Mouse (Mus musculus) CH12.LX (cell line): Measurements from ENCODE around the gene Sept10. TPM values are rescaled to one million over a fixed set of nuclear protein-coding genes. Genes with fewer than 3 reads are reported as not detected.
A peak's percentile ranks its signal among the peaks of the same experiment; 100 is the strongest.

Source experiments
- DNase-seq: peaks from one replicate; pipeline ENCODE4 v3.0.0-alpha.2; 2013; ENCODE audit errors: extremely low read depth
- H3K27ac ChIP-seq: 2 replicates; pipeline ENCODE4 v1.5.1; 2012; ENCODE audit warnings: low read depth, mild to moderate bottlenecking, control low read depth, moderate library complexity; ENCODE audit not compliant: insufficient read depth
- H3K27me3 ChIP-seq: replicated peaks from 2 replicates; pipeline ENCODE3; 2012; ENCODE audit warnings: inconsistent platforms
- H3K36me3 ChIP-seq, 2 experiments: replicated peaks in 1 of 2; 2 replicates each; pipeline versions ENCODE3 to v1.6.1; 2012; ENCODE audit warnings: inconsistent platforms in 1 of 2, low read length in 1 of 2, mild to moderate bottlenecking in 1 of 2, mixed read lengths in 1 of 2, moderate library complexity in 1 of 2; ENCODE audit not compliant: control insufficient read depth in 1 of 2, insufficient read depth in 1 of 2
- H3K4me1 ChIP-seq, 2 experiments: 2 replicates each; pipeline ENCODE4 v1.6.1; 2012; ENCODE audit warnings: inconsistent platforms in 1 of 2, moderate library complexity in 1 of 2; ENCODE audit not compliant: insufficient read depth in 2 of 2, control insufficient read depth in 1 of 2
- H3K4me2 ChIP-seq: 2 replicates; pipeline ENCODE4 v1.6.1; 2012; ENCODE audit warnings: low read depth, mild to moderate bottlenecking, control low read depth; ENCODE audit not compliant: poor library complexity, insufficient read depth, severe bottlenecking
- H3K4me3 ChIP-seq, 3 experiments: fragments of 150-350 bp in 1 of 3; sonication (generic) in 1 of 3; replicated peaks in 1 of 3; 2 replicates each; pipeline versions ENCODE3 to v1.5.1; 2011 to 2012; ENCODE audit warnings: low read depth in 2 of 3, low read length in 2 of 3, mild to moderate bottlenecking in 2 of 3, moderate library complexity in 2 of 3, control low read depth in 1 of 3, improper control_type of control experiment in 1 of 3, inconsistent platforms in 1 of 3, mixed read lengths in 1 of 3; ENCODE audit not compliant: poor library complexity in 1 of 3
- H3K79me2 ChIP-seq: replicated peaks from 2 replicates; pipeline ENCODE4 v1.6.1; 2012; ENCODE audit warnings: mild to moderate bottlenecking, moderate library complexity; ENCODE audit not compliant: control insufficient read depth, poor library complexity, insufficient read depth, severe bottlenecking; ENCODE audit errors: extremely low read depth
- H3K9ac ChIP-seq: 2 replicates; pipeline ENCODE4 v1.6.1; 2012; ENCODE audit warnings: low read depth, mild to moderate bottlenecking, control low read depth, moderate library complexity; ENCODE audit not compliant: insufficient read depth
- H3K9me3 ChIP-seq: replicated peaks from 2 replicates; pipeline ENCODE3; 2012; ENCODE audit warnings: low read length, inconsistent platforms, mixed read lengths
- BHLHE40 ChIP-seq: IDR thresholded peaks from 2 replicates; pipeline ENCODE4 v1.6.1; 2011; ENCODE audit warnings: mild to moderate bottlenecking, low read depth, low read length, improper control_type of control experiment
- CHD1 ChIP-seq: IDR thresholded peaks from 2 replicates; pipeline ENCODE4 v1.6.1; 2012; ENCODE audit warnings: low read depth, low read length, improper control_type of control experiment, inconsistent platforms
- CHD2 ChIP-seq: IDR thresholded peaks from 2 replicates; pipeline ENCODE4 v1.6.1; 2011; ENCODE audit warnings: low read length, improper control_type of control experiment
- CTCF ChIP-seq, 2 experiments: IDR thresholded peaks in 1 of 2; conservative IDR thresholded peaks in 1 of 2; 2 replicates each; pipeline ENCODE4 v1.5.1; 2011 to 2012; ENCODE audit warnings: low read depth in 2 of 2, low read length in 2 of 2, improper control_type of control experiment in 1 of 2, inconsistent platforms in 1 of 2, mild to moderate bottlenecking in 1 of 2, moderate library complexity in 1 of 2
- E2F4 ChIP-seq: IDR thresholded peaks from 2 replicates; pipeline ENCODE4 v1.6.1; 2011; ENCODE audit warnings: low read depth, low read length, improper control_type of control experiment; ENCODE audit not compliant: insufficient replicate concordance
- ELF1 ChIP-seq: IDR thresholded peaks from 2 replicates; pipeline ENCODE4 v1.6.1; 2014; ENCODE audit warnings: low read depth, mild to moderate bottlenecking, inconsistent platforms, low read length, improper control_type of control experiment
- EP300 ChIP-seq: IDR thresholded peaks from 2 replicates; pipeline ENCODE4 v1.6.1; 2011; ENCODE audit warnings: low read length, improper control_type of control experiment
- ETS1 ChIP-seq: conservative IDR thresholded peaks from 2 replicates; pipeline ENCODE4 v1.6.1; 2012; ENCODE audit warnings: low read depth, mild to moderate bottlenecking, inconsistent platforms, low read length, improper control_type of control experiment, moderate library complexity
- GABPA ChIP-seq: IDR thresholded peaks from 2 replicates; pipeline ENCODE4 v1.6.1; 2012; ENCODE audit warnings: low read depth, low read length, improper control_type of control experiment, inconsistent platforms; ENCODE audit not compliant: insufficient replicate concordance
- HCFC1 ChIP-seq: IDR thresholded peaks from 2 replicates; pipeline ENCODE4 v1.6.1; 2012; ENCODE audit warnings: low read depth, mild to moderate bottlenecking, inconsistent platforms, low read length, improper control_type of control experiment
- IRF4 ChIP-seq: IDR thresholded peaks from 2 replicates; pipeline ENCODE4 v1.6.1; 2014; ENCODE audit warnings: low read depth, mild to moderate bottlenecking, inconsistent platforms, low read length, improper control_type of control experiment
- JUN ChIP-seq: IDR thresholded peaks from 2 replicates; pipeline ENCODE4 v1.6.1; 2011; ENCODE audit warnings: low read depth, mild to moderate bottlenecking, low read length, improper control_type of control experiment, moderate library complexity; ENCODE audit not compliant: insufficient read depth
- JUND ChIP-seq: conservative IDR thresholded peaks from 2 replicates; pipeline ENCODE4 v1.6.1; 2011; ENCODE audit warnings: low read depth, low read length, improper control_type of control experiment
- MAX ChIP-seq: IDR thresholded peaks from 2 replicates; pipeline ENCODE4 v1.6.1; 2011; ENCODE audit warnings: low read length, improper control_type of control experiment
- MAZ ChIP-seq: IDR thresholded peaks from 2 replicates; pipeline ENCODE4 v1.6.1; 2012; ENCODE audit warnings: low read depth, mild to moderate bottlenecking, inconsistent platforms, low read length, improper control_type of control experiment, moderate library complexity
- MXI1 ChIP-seq: IDR thresholded peaks from 2 replicates; pipeline ENCODE4 v1.6.1; 2011; ENCODE audit warnings: mild to moderate bottlenecking, low read depth, low read length, improper control_type of control experiment
- MYC ChIP-seq: IDR thresholded peaks from 2 replicates; pipeline ENCODE4 v1.6.1; 2011; ENCODE audit warnings: low read depth, mild to moderate bottlenecking, improper control_type of control experiment, low read length
- POLR2A ChIP-seq: IDR thresholded peaks from 2 replicates; pipeline ENCODE4 v1.6.1; 2011; ENCODE audit warnings: low read depth, mild to moderate bottlenecking, improper control_type of control experiment, low read length
- POLR2AphosphoS2 ChIP-seq: IDR thresholded peaks from 2 replicates; pipeline ENCODE4 v1.6.1; 2011; ENCODE audit warnings: low read depth, low read length, improper control_type of control experiment
- RAD21 ChIP-seq: IDR thresholded peaks from 2 replicates; pipeline ENCODE4 v1.6.1; 2011; ENCODE audit warnings: low read depth, mild to moderate bottlenecking, low read length, improper control_type of control experiment, moderate library complexity
- SIN3A ChIP-seq: IDR thresholded peaks from 2 replicates; pipeline ENCODE4 v1.6.1; 2012; ENCODE audit warnings: low read length, improper control_type of control experiment, inconsistent platforms
- SMC3 ChIP-seq: IDR thresholded peaks from 2 replicates; pipeline ENCODE4 v1.6.1; 2011; ENCODE audit warnings: low read depth, low read length, improper control_type of control experiment
- TBP ChIP-seq: conservative IDR thresholded peaks from 2 replicates; pipeline ENCODE4 v1.6.1; 2011; ENCODE audit warnings: low read depth, low read length, improper control_type of control experiment
- TCF12 ChIP-seq: IDR thresholded peaks from 2 replicates; pipeline ENCODE4 v1.6.1; 2014; ENCODE audit warnings: low read depth, mild to moderate bottlenecking, inconsistent platforms, low read length, improper control_type of control experiment
- ZC3H11A ChIP-seq: IDR thresholded peaks from 2 replicates; pipeline ENCODE4 v1.6.1; 2012; ENCODE audit warnings: low read depth, mild to moderate bottlenecking, inconsistent platforms, low read length, improper control_type of control experiment
- ZKSCAN1 ChIP-seq: IDR thresholded peaks from 2 replicates; pipeline ENCODE4 v1.6.1; 2012; ENCODE audit warnings: low read depth, inconsistent platforms, low read length, improper control_type of control experiment, borderline replicate concordance
- ZMIZ1 ChIP-seq: IDR thresholded peaks from 2 replicates; pipeline ENCODE4 v1.6.1; 2012; ENCODE audit warnings: low read depth, mild to moderate bottlenecking, inconsistent platforms, low read length, improper control_type of control experiment
- dilution Hi-C: fragments of 300-500 bp; cut with MboI; formaldehyde crosslinking; loops from 2 replicates; pipeline ENCODE4 v1.14.3; 2020; ENCODE audit warnings: low sequenced_read_pairs; ENCODE audit not compliant: extremely low pct_unique_long_range_greater_than_20kb, extremely low pct_ligation_motif_present
- in situ Hi-C: fragments of 300-500 bp; cut with MboI; formaldehyde crosslinking; loops from 3 replicates; pipeline ENCODE4 v1.14.3; 2019; ENCODE audit warnings: low sequenced_read_pairs, low pct_ligation_motif_present, low pct_unique_long_range_greater_than_20kb, mixed read lengths
- polyA plus RNA-seq: library from polyadenylated mRNA; unstranded; fragments of >175 nt; gene quantifications from 2 replicates; pipeline ENCODE4 v1.2.1, GENCODE M21; 2012; ENCODE audit warnings: low read depth; ENCODE audit not compliant: insufficient read length
- total RNA-seq, 2 experiments: library from RNA; depleted of rRNA; stranded (reverse); fragments of 300-350 nt in 1 of 2; fragments of >200 nt in 1 of 2; gene quantifications; 2 replicates each; pipeline ENCODE4 v1.2.3; 2012 to 2014

Sept10 gene
- total and polyA plus RNA-seq, 3 experiments = 6.9 to 13.1 (median 10.3) TPM

- H3K9ac ChIP-seq = no peak overlapping the region
- H3K27me3 ChIP-seq = no peaks in the 10 kb centered on the region
- H3K36me3 ChIP-seq = no peaks in the 10 kb centered on the region
- dilution Hi-C loops = no loop called here
- H3K4me3 ChIP-seq = no peak overlapping the region
- peak; percentile 71 for DNase-seq
- H3K27ac ChIP-seq = no peak overlapping the region
- in situ Hi-C loops = loop anchor here (5.0 to 25.0 kb wide), 2 partner anchors 38 to 712 kb away; no protein-coding TSS in a partner anchor
- TF ChIP-seq SMC3 = peak; percentile 52
- no peak for TF ChIP-seq SIN3A
- peak; percentile 44; the same call in 1 of the 2 replicates for TF ChIP-seq ELF1
- TF ChIP-seq RAD21 = peak; percentile 69
- no peak for TF ChIP-seq IRF4
- peak; percentile 94 for TF ChIP-seq BHLHE40
- no peak for TF ChIP-seq ZC3H11A
- no peak for TF ChIP-seq ETS1
- TF ChIP-seq JUND = no peak
- no peak for TF ChIP-seq POLR2A
- TF ChIP-seq MYC = peak; percentile 97
- TF ChIP-seq GABPA = no peak
- TF ChIP-seq MAZ = no peak
- peak; percentile 52; the same call in 1 of the 2 replicates for TF ChIP-seq MXI1
- TF ChIP-seq MAX = peak; percentile 91
- no peak for TF ChIP-seq TCF12
- peak; percentile 35 to 76; a peak in 3 of 4 replicates for TF ChIP-seq CTCF (conservative IDR thresholded peaks at IDR 0.05 in 1 of 2, IDR thresholded peaks at IDR 0.05 in 1 of 2; ENCODE audit: low read depth in 2 of 2, low read length in 2 of 2)
- no peaks in the 10 kb centered on the region for H3K79me2 ChIP-seq
- no peaks in the 10 kb centered on the region for H3K9me3 ChIP-seq
- H3K4me2 ChIP-seq = 0 out of 2 replicates have a peak overlapping the region, but pooled peaks have one; percentile 11
- peaks cover 0 to 7% of the 10 kb centered on the region in 2 experiments; a peak in 2 of 4 replicates for H3K4me1 ChIP-seq
Measured at GRCm38 (mm10) chr10:59149956-59150383, 71.7 kb downstream of the Sept10 start.

DNA sequence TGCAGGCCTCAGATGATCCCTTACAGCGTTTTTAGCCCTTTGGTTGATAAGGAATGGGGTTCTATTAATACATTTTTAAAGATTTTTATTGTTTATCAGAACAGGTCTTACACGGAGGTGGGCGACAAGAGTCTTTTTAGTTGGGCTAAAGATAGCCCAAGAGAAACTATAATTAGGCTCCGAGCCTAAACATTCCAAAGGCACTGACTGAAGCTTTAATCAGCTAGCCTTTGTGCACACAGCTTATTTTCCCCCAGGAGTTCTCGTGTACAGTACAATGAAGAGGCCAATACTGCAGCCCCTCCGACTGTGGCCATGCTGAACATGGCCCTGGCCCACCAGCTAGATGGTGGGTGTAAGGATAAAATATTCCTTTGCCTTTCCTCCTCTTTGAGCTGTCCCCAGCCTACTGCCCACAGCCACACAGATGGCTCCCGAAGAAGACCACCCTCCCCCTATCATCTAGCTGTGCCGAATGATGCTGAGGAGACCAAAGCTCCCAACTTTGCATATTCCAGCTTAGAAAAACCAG, 88.1 kb downstream of the Sept10 start:
- Histone ChIP-seq H3K9ac (no peak overlapping the region), H3K36me3 (no peaks in the 10 kb centered on the region), H3K79me2 (no peaks in the 10 kb centered on the region), H3K4me1 (peaks cover 0 to 4% of the 10 kb centered on the region in 2 experiments; a peak in 2 of 4 replicates), H3K4me3 (no peak overlapping the region), H3K4me2 (no peak overlapping the region), H3K27me3 (peaks cover 2% of the 10 kb centered on the region), H3K9me3 (no peaks in the 10 kb centered on the region), H3K27ac (no peak overlapping the region)
- no peak for TF ChIP-seq ZKSCAN1
- no peak for TF ChIP-seq SMC3
- no peak for TF ChIP-seq MAZ
- no peak for TF ChIP-seq TBP
- no peak for TF ChIP-seq JUN
- no peak for TF ChIP-seq GABPA
- no peak for TF ChIP-seq BHLHE40
- TF ChIP-seq EP300 = no peak
- TF ChIP-seq E2F4 = no peak
- TF ChIP-seq IRF4 = no peak
- TF ChIP-seq POLR2A = no peak
- TF ChIP-seq MYC = no peak
- no peak for TF ChIP-seq CHD2
- TF ChIP-seq ZMIZ1 = no peak
- TF ChIP-seq SIN3A = no peak
- TF ChIP-seq POLR2AphosphoS2 = no peak
- TF ChIP-seq CHD1 = no peak
- no peak for TF ChIP-seq ELF1
- no peak for TF ChIP-seq HCFC1
- in situ Hi-C loops (loop anchor here (25.0 kb wide), 1 partner anchor 729 kb away; no protein-coding TSS in a partner anchor), dilution Hi-C loops (no loop called here)
- DNase-seq = no peak
